Mouse (Mus musculus) adrenal gland, adult 18-20 months (tissue): ENCODE measurements around the gene Vsig2. TPM values are rescaled to one million over a fixed set of nuclear protein-coding genes. Genes with fewer than 3 reads are reported as not detected.

Experiments
- DNase-seq, 2 experiments: peaks; one replicate each; pipeline ENCODE4 v3.0.0; 2021 to 2022; ENCODE audit warnings: low spot score in 2 of 2
- total RNA-seq, 2 experiments: library from RNA; stranded (reverse); gene quantifications; 1 replicate in 1 of 2; 2 replicates in 1 of 2; pipeline ENCODE4 v1.2.3; 2021

Vsig2 gene
- total RNA-seq, 2 experiments from 2014 or later: 2.1 to 2.8 TPM

DNA sequence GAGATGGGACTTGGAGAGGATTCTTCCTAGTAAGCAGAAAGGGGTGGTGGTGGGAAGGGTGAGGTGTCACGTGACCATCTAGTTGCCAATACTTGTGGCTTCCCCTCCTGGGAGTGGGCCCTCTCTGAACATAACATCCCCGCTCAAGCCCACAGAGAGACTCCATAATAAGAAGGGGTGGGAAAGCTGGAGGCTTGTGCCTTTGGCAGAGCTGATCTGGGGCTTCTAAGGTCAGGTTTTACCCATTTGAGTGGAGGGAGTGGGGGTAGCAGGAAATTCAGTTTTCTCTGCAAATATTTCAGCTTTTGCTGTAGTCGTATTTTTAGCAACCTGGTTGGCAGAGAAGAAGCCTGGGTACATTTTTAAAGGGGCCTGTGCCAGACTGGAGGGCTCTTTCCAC lies 17.3 kb downstream of the Vsig2 start:
- DNase-seq: no peak

DNA sequence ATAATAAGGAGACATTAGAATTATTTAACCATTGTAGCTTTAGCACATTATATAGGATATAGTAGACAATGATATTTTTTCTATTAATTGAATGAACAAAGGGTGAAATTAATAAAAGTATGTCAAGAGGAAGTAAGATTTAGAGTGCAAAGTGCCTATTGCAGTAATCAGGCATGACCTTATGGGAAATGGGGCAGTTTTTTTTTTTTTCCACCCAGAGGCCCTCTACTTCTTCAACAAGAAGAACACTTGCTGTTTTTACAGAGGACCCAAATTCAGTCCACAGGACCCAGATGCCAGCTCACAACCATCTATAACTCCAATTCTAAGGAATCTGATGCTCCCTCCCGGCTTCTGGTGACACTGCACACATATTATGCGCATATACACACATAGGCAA lies 21.6 kb downstream of the Vsig2 start:
- DNase-seq: no peak

DNA sequence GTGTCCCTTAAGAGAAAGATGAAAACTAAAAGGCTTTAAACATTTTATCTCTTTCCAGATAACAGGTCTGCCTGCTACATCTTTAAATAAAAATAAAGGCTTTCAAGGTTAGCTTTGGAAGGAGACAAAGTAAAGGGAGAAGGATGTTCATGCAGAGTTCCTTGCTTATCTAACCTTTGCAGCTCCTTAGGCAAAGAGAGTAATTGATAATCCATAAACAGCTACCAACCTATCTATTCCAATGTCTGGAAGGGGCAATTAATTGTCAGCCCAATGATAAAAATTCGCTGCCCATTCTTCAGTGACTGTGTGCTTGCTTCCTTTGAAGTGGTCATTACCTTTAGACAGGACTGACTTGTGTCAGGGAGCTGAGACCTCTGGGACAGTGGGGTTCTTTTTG lies 24.8 kb downstream of the Vsig2 start:
- DNase-seq: no peak

DNA sequence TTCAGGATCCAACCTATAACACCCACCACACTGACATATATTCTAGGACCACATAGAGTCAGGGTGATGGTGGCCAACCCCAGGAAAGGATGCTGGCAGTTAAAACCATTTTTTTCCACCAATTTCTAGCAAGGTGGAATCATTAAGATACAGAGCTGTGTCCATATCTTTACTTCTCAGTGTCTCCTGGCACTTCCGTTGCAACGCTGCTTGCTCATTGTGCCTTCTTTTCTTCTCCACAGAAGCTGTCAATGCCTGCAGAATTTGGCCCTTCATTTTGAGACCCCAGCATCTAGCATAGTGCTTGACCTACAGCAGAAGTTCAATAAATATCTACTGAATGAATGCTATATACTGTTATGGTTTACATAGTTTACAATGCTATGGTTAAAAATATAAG lies 28.0 kb downstream of the Vsig2 start:
- no peak for DNase-seq

DNA sequence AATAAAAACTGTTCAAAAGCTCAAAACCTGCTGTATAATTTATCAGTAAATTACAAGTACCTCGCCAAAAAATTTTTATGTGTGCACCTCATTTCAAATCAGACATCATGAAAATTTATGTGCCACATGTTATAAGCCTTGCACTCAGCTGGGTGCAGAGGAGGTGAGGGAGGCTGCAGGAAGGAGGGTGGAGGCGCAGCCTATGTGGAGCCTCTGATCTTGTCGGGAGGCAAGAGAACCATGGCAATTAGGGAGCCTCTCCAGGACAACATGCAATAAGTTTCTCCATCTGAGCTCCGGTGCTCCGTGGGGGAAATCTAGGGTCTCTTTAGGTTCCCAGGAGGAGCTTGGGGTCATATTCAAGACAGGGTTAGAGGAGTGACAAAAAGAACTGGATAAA lies 28.4 kb downstream of the Vsig2 start:
- no peak for DNase-seq

DNA sequence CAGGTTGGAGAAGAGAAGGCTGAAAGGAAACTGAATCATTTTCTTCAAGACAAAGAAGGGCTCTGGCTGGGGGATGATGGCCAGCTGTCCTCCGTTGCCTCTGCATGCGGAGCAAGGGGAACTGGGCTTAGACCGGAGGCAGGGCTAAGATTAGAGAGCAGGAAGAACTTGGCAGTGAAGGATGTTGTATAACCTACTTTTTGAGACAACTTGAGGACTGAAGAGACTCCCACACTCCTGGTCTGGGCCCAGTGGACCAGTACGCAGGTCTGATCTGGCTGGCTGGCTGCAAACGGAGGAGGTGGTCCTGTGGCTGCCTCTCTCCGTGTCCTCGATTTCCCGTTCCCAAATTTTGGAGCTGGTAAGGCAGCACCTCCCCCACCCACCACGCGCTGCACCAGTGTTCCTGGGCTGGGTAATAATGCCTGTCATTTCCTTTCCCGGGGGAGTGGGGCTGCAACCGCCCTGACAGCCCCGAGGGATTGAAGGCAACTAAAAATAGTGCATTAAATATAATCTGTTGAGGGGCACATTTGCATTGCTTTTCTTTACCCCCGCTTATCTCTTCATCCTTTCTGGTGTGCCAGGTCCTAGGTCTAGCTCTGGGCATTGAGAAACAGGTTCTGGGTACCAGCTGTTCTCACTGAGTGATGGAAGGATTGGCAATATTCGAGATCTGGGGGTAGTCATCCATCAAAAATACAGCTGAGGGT lies 29.0 kb downstream of the Vsig2 start:
- DNase-seq: no peak

DNA sequence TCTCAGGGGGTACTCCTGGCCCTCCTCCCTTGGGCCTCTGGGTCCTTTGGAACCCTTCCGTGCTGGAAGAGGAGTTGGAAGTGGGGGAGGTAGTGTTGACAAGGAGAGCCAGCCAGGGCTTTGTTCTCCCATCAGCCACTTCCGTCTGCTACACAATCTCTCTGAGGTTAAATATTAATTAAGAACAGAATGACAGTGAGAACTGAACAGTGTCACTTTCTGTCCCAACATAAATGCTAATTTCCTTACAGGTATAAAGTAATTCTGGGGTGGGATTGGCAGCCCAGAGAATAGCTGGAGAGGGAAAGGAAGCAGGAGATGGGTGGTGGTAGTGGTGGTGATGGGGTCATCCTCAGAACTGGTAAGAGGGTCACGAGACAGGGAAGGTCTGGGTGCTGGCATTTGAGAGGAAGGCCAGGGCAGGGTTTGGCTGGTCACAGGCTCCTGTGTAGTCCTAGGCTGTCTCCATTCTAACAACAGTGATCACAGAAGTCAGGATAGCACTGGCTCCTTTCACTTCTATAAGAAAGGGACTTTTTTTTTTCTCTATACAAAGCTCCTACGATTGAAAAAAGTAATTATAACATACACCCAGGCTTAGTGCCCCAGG lies 29.7 kb downstream of the Vsig2 start:
- DNase-seq: no peak

DNA sequence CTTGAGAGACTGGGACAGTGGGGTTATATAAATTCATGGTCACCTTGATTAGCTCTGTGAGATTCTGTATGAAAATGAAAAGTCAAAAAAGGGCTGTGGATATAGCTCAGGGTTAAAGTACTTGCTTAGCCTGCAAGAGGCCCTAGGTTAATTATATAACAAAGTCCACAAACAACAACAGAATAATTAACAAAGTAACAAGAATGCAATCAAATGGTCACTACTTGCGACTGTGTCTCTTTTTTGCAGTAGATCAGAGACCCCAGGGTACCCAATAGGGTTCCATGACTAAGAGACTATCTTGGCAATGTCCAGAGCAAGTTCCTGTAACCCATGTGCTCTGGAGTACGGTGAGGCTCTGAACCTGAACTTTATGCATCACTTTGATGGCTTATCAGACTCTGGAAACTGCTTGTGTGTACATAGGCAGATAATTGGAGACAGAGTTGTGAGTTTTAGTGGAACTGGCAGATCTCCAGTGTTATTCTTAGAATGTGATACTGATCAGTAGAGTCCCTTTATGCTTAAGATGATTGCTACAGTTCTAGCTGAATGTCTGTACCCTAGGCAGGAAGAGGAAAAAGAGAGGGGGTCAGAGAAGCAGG lies 30.3 kb downstream of the Vsig2 start:
- no peak for DNase-seq

DNA sequence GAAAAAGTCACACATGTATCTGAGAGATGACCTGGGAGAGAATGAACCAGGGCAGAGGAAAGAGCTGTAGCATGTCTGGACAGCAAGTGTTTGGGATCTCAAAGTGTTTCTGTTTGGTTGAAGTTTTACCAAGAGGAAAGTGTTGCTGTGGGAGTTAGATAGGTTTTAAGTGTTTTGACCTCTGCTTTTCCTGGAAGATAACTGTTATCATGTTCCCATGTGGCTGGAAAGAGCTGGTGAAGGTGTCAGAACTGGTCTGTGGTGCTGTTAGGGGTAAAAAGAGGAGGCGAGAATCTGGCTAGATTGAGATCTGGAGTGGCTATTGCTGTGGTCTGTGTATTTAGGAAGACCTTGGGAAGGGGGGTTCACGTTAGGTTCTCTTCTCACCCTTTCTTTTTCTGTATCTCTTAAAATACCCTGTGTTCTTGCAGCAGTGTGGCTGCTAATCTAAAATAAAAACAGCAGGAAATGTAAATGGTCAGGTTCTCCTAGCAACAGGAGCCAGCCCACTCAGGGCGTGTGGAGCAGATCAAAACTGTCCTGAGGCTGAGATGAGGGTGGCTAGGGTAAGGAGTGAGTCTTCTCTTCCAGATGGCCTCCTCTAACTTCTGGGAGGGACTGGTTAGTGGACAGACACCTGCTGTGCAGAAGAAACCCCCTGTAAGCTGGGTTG lies 33.3 kb downstream of the Vsig2 start:
- DNase-seq: no peak

DNA sequence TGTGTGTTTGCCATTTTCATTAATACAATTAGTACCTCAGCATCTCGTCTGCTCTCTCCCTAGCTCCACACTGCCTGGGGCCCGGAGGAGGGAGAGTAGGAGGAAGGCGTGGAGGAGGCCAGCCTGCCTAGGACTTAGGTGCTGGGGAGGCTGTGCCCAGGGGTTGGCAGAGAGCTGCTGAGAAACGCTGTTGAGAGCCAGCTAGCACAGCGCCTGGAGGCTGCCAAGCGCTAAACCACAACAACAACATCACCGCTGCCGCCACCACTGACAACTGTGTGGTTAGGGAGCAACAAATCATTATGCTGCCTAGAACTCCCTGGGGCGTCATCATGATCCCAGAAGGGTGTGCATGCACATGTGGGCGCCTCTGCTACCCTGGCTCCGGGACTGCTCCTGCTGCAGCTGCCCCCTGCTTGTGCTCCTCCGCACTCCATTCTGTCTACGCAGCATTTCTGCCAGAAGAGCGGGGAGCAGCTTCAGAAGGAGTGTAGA lies 37.4 kb downstream of the Vsig2 start:
- no peak for DNase-seq

DNA sequence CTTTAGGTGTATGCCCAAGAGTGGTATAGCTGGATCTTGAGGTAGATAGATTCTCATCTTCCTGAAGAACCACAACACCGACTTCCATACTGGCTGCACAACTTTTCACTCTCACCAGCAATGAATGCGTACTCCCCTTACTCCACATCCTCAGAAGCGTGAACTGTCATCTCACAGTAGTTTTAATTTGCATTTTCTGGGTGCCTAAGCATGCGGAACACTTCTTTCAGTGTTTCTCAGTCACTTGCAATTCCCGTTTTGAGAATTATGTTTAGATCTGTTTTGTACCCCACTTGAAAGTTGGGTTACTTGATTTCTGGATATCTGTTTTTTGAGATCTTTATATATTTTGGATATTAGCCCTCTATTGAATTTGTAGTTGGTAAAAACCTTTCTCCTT lies 44.5 kb downstream of the Vsig2 start:
- no peak for DNase-seq

DNA sequence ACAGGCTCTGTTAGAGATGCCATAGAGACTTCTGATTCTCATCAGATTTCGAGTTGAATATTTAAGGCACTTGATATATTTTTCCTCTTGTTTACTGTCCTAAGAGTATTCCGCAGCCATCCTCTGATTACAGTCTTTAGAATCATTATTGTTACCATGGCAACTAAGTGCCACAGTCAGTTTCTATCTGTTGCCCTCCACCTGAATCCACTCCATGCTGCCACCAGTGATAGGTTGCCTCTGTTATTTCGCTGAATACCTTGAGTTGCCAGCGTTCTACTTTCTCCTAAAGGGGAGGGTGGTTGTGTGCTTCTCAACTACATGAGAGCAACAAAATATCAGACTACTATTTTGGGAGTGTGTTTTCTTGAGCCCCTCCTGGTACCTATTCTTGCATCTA lies 47.7 kb downstream of the Vsig2 start:
- no peak for DNase-seq

DNA sequence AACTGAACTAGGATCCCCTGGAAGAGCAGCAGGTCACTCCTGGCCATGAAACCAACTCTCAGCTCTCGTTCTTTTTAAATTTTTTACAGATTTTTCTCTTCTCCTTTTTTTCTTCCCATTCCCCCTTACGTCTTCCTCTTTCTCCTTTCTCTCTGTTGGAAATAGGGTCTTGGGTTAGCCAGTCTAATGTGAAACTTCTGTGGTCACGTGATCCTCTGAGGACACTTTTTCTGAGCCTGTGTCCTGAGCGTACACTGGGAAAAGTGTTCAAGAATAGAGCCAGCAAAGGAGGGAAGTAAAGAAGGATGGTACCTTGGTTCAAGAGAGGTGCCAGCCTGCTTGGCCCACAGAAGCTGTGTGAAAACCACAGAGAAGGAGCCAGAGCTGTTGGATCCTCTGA lies 51.3 kb downstream of the Vsig2 start:
- no peak for DNase-seq

DNA sequence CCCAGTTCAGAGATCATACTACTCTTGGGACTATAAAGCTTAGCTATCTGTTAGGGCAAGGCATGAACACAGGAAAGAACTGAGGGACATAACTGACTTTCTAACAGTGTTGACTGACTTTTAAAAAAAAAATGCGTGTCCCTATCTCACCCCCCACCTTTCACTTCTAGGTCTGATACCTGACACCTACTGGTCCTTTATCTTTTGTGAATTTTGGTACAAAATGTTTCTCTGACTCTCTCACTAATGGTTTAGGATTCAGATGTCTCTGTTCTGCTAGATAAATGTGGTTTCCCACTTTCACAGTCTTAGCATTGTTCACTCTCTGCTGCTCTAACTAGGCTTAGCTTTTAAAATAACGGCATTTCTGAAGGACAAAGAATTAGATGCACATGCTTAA lies 53.0 kb downstream of the Vsig2 start:
- no peak for DNase-seq

DNA sequence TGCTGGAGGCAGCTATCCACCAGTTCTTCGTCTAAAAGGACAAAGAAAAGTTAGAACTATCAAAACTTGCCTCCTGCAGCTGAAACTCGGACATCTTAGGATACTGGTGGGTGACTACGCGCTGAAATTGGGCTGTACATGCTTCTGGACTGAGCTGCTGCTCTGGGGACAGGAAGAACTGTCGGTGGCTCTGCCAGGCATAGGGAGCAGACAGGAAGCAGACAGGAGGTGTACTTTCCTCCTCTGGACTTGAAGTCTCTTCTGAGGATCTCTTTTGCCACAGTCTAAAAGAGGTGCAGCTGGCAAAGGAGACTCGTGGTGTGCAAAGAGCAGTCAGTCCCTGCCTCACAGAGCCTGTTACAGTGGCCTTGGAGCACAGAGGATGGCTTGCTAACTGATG lies 53.6 kb downstream of the Vsig2 start:
- DNase-seq: no peak

DNA sequence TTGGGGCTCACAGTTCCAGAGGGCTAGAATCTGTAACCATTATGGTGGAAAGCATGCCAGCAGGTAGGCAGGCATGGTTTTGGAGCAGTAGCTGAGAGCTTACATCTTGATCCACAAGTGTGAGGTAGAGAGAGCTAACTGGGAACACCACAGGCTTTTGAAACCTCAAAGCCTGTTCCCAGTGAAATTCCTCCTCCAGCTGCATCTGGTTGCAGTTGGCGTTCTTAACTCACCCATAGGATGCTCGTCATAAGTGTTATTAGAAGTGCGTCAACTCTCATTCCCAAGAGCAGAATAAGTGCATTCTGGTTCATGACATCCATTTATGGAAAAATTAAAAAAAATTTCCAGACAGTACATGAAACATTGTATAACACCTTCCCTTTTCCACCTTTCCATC lies 54.6 kb downstream of the Vsig2 start:
- DNase-seq: no peak

Other genes starting within 250 kb of the Vsig2 start
- gene Ccdc15, start 190.8 kb upstream of the Vsig2 start, total RNA-seq: 1 to 10 TPM; 1.9 to 2.0 TPM
- gene Hepacam, start 171.9 kb upstream of the Vsig2 start, total RNA-seq: under 1 TPM in 1 of 2 experiments, not detected in 1; 0.36 TPM
- 10 to 100 TPM; 18.3 to 18.5 TPM for gene Robo4, start 137.4 kb upstream of the Vsig2 start, total RNA-seq
- gene Robo3, start 106.0 kb upstream of the Vsig2 start, total RNA-seq: 1 to 10 TPM in 1 of 2 experiments, under 1 TPM in 1; 0.64 to 1.7 TPM
- 10 to 100 TPM; 21.1 to 24.0 TPM for gene Msantd2, start 49.9 kb upstream of the Vsig2 start, total RNA-seq
- gene Esam, start 11.2 kb upstream of the Vsig2 start, total RNA-seq: 10 to 100 TPM; 34.6 to 38.3 TPM
- gene Nrgn, start 13.6 kb downstream of the Vsig2 start, total RNA-seq: 1 to 10 TPM; 1.7 to 3.5 TPM
- 10 to 100 TPM; 16.2 to 17.7 TPM for gene Siae, start 16.4 kb downstream of the Vsig2 start, total RNA-seq
- 1 to 10 TPM; 3.3 to 4.4 TPM for gene Spa17, start 74.5 kb downstream of the Vsig2 start, total RNA-seq
- 10 to 100 TPM; 68.4 to 76.1 TPM for gene Tbrg1, start 118.1 kb downstream of the Vsig2 start, total RNA-seq
- gene Panx3, start 130.0 kb downstream of the Vsig2 start, total RNA-seq: not detected
- not detected for gene Olfr160, start 177.0 kb downstream of the Vsig2 start, total RNA-seq
- gene Olfr874, start 205.9 kb downstream of the Vsig2 start, total RNA-seq: not detected
- gene Olfr875, start 232.6 kb downstream of the Vsig2 start, total RNA-seq: not detected